Mouse (Mus musculus): ENCODE results near the gene Trmt5. TPM values are rescaled to one million over a fixed set of nuclear protein-coding genes. Genes with fewer than 3 reads are reported as not detected.

The Trmt5 gene
- polyA plus RNA-seq, 1 experiment = 13.1 TPM

DNA sequence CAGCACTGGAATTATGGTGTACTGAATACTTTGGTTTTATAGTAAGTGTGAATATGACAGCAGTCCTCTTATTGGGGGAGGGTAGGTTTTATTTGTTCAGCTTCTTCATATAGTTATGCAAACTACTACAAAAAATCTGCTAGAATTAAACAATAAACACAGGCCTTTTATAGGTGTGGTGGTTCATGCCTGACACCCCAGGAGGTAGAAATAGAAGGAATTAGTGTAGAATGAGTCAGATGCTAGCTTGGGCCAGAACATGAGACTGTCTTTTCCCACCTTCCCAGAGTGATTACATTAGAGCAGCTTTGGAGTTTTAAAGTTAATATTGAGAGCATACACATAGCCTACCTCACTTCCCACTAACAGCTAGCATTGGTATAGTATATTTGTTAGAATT lies 56.3 kb downstream of the Trmt5 start:
- DNase-seq (ENCODE audit: low read depth) = no peak
- TF ChIP-seq POLR2A (IDR thresholded peaks at IDR 0.05; ENCODE audit: borderline replicate concordance, extremely low read depth, insufficient read depth, insufficient read length, poor library complexity, severe bottlenecking) = no peak
- no peak for TF ChIP-seq CTCF (IDR thresholded peaks at IDR 0.05; ENCODE audit: borderline replicate concordance, extremely low read depth, insufficient read depth, insufficient read length)

Other genes with a start within 250 kb of the Trmt5 start
- 0.53 and 0.94 TPM in 2 replicates for gene Six1, start 232.8 kb downstream of the Trmt5 start, polyA plus RNA-seq (2012; rRNA removed)
- 0.74 and 0.75 TPM in 2 replicates for gene Six4, start 173.3 kb downstream of the Trmt5 start, polyA plus RNA-seq (2012; rRNA removed)
- gene Mnat1, start 163.0 kb downstream of the Trmt5 start, polyA plus RNA-seq (2012; rRNA removed) = 13.8 and 15.4 TPM in 2 replicates
- 29.1 and 34.6 TPM in 2 replicates for gene Slc38a6, start 69 bp upstream of the Trmt5 start, polyA plus RNA-seq (2012; rRNA removed)

Measured in brain, embryonic 14.5 days (tissue).